Mouse (Mus musculus) right cerebral cortex, postnatal 10 days (tissue): Measurements from ENCODE around the gene Phgdh.

Experiments
- DNase-seq, 2 experiments: peaks; one replicate each; pipeline ENCODE4 v3.0.0; 2021; ENCODE audit warnings: low spot score in 2 of 2

Phgdh gene

DNA sequence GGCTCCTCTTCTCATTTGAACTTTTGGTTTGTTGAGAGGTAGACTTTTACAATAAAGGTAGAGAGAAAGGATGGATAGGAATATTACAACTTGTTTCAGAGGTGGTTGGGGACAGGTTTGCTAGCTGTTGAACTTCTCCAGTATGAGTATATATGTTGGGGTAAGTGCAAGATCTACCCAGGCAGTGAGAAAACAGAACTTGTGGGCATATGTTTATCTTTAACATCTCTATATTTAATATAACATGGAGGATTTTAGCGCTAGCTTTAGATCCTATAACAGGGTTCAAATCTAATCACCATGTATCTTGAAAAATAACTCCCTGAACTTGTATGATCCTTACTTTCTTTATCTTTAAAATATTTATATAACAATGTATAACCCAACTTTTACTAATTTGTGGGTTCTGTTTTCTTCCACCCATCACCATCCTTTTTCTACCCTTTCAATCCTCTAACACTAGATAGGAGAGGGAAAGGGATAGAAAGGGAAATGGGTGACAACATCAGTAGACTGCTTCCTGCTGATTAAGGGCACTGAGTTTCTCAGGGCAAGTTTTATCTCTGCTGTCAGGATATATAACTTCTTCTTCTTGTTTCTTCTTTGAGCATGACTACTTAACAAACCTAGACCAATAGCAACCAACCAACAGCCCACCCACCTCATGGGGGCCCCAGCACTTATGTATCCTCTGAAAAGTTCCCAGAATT lies 40.2 kb downstream of the Phgdh start:
- no peak for DNase-seq

DNA sequence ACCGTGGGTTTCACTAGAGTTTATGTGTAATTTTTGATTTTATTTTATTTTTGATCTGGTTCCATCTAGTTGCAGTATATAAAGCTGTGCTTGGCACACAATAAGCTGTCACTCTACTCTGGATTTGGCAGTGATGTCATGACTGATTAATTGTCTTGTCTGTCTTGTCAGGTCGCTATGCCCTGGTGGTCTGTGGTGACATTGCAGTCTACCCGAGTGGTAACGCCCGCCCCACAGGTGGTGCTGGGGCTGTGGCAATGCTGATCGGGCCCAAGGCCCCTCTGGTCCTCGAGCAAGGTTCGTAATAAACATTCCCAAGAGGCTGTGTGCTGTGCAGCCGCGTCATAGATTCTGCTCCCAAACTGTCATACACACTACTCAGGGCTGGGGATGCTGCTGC lies 43.8 kb downstream of the Phgdh start:
- no peak for DNase-seq

- no peak for DNase-seq
Observed at GRCm38 (mm10) chr3:98291044-98291443, 48.7 kb downstream of the Phgdh start.

GRCm38 (mm10) chr3:98283205-98283604 lies 56.6 kb downstream of the Phgdh start:
- DNase-seq: no peak

DNA sequence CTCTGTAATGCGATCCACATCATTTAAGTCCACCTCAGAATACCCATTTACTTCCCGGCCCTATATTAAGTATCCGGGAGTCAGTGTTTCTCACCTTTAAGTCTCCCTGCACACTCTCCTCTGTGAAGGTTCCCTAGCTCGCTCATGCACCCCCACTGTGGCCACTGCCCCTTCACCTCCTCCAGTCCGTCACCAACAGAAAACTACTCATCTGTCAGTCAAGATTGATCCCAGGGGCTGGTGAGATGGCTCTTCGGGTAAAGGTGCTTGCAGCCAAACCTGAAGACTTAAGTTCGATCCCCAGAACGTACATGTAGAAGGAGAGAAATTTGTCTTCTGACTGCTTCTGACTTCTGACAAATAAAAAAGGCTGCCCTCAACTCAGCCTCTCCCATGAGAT lies 57.4 kb downstream of the Phgdh start:
- DNase-seq: no peak

GRCm38 (mm10) chr3:98280933-98281678 lies 58.7 kb downstream of the Phgdh start:
- DNase-seq: peak; percentile 72 to 77

DNA sequence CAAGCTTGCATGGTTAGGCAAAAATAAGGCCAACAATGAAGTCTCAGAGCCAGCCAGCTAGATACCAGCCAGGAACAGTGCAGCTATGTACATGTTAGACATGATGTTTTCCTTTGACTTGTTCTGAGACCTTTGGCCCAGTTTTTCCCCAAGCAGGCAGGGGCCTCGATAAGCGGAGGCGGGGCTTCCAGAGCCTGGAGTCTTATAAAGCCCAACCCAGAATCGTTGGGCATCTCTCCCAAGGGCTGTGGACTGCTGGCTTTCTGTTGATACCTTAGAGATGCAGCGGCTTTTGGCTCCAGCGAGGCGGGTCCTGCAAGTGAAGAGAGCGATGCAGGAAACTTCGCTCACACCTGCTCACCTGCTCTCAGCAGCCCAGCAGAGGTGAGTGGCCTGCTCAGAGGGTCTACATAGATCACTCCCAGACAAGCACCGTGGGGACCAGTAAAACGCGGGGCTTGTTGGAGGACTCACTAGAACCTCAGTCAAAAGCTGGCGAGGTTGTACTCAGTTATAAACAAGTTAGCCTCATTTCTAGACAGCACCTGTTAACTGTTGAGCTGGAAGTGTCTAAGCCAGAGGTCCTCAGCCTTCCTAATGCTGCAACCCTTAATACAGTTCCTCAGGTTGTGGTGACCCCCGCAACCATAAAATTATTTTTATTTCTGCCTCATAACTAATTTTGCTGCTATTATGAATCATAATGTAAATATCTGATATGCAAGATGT lies 59.4 kb downstream of the Phgdh start, which contains the start of gene Hmgcs2:
Gene Hmgcs2 (plus strand): TSS at position 232 of the 729 bp plus-strand sequence.
- DNase-seq: peak; percentile 28 to 37

DNA sequence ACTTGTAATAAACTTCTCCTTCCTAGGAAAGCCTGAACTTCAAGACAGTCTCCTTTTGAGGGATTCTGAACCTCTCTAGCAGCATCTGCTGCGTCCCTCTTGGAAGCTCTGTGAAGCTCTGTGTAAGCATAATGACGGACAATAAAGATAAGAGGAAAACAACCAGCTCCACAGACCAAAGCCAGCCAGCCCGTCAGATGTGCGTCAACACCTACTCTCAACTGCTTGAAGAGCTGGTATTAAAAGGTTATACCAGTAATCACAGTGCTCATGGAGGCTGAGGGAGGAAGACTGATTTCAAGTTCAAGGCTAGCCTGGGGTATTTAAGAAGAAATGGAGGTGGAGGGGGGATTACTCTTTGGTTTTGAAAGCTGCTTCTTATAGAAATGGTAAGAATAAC lies 60.1 kb downstream of the Phgdh start:
- DNase-seq: no peak

GRCm38 (mm10) chr3:98273623-98274398 lies 66.0 kb downstream of the Phgdh start:
- no peak for DNase-seq

DNA sequence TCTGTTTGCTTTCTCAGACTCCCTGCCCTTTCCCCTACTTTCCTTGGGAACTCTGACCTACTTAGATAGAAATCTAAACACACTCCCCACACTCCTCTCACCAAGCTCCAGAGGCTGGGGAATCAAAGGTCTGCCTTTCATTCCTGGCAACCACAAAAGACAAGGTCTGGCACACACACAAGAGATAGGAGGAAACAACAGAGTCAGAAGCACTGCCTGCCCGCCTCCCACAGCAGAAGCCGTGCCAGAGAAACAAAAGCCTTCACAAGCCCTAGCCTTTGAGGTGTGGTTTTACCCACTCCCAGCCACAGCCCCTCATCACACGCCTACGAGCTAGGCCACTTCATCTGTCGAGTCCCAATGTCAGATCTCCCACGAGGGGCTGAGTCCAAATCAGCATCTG lies 72.5 kb downstream of the Phgdh start:
- DNase-seq: peak in 1 of 2 experiments; percentile 34
